Mouse (Mus musculus) stomach, embryonic 14.5 days (tissue): ENCODE measurements around the gene Lama2. TPM values are rescaled to one million over a fixed set of nuclear protein-coding genes. Genes with fewer than 3 reads are reported as not detected.

Experiments used
- ATAC-seq: fragments of 200-750 bp; cut with Nextera tagmentation; 2 replicates; pipeline ENCODE4 v1.8.0; 2017; ENCODE audit warnings: low read depth, moderate TSS enrichment; ENCODE audit not compliant: insufficient number of reproducible peaks, insufficient read depth, low FRiP score
- H3K27ac ChIP-seq: fragments of 300-500 bp; sonication (generic); 2 replicates; pipeline ENCODE4 v1.5.1; 2014; ENCODE audit warnings: mild to moderate bottlenecking, low read length, moderate library complexity, mixed read lengths
- H3K27me3 ChIP-seq: fragments of 300-500 bp; sonication (generic); 2 replicates; pipeline ENCODE4 v1.6.1; 2014; ENCODE audit warnings: low read length, control low read depth, mixed read lengths; ENCODE audit not compliant: control insufficient read depth, insufficient read depth
- H3K36me3 ChIP-seq: fragments of 300-500 bp; sonication (generic); 2 replicates; pipeline ENCODE4 v1.6.1; 2014; ENCODE audit warnings: mild to moderate bottlenecking, control low read depth, low read length, moderate library complexity, mixed read lengths; ENCODE audit not compliant: control insufficient read depth, insufficient read depth
- H3K4me1 ChIP-seq: fragments of 300-500 bp; sonication (generic); 2 replicates; pipeline ENCODE4 v1.6.1; 2014; ENCODE audit warnings: low read length, control low read depth, mixed read lengths; ENCODE audit not compliant: control insufficient read depth, insufficient read depth
- H3K4me2 ChIP-seq: fragments of 300-500 bp; sonication (generic); replicated peaks from 2 replicates; pipeline ENCODE4 v1.6.1; 2014; ENCODE audit warnings: low read depth, low read length, control low read depth
- H3K4me3 ChIP-seq: fragments of 300-500 bp; sonication (generic); 2 replicates; pipeline ENCODE4 v1.5.1; 2014; ENCODE audit warnings: low read depth, low read length, control low read depth
- H3K9ac ChIP-seq: fragments of 300-500 bp; sonication (generic); replicated peaks from 2 replicates; pipeline ENCODE4 v1.6.1; 2014; ENCODE audit warnings: low read depth, mild to moderate bottlenecking, control low read depth, low read length, moderate library complexity, mixed read lengths
- H3K9me3 ChIP-seq: fragments of 300-500 bp; sonication (generic); 2 replicates; pipeline ENCODE4 v1.6.1; 2016; ENCODE audit warnings: low read depth, low read length, control low read depth; ENCODE audit not compliant: control insufficient read depth
- WGBS: fragments of 180-500 bp; shearing (Covaris S2); extraction: QIAGEN DNeasy Blood & Tissue Kit; methylation state at CpG from one replicate; pipeline ENCODE4 v1.1.7; 2014; 5-methylcytosine and 5-hydroxymethylcytosine counted together
- polyA plus RNA-seq: library from polyadenylated mRNA; unstranded; fragments of >200 nt; fragmentation: Nextera tagmentation; extraction: Ambion mirVana; gene quantifications from 2 replicates; pipeline ENCODE4 v1.2.1, GENCODE M21; 2014

Lama2 gene
- polyA plus RNA-seq, 1 experiment from 2014 or later = 25.8 TPM

- no peak for ATAC-seq
- no peaks in the 10 kb centered on the region for H3K9me3 ChIP-seq
- no peaks in the 10 kb centered on the region for H3K27me3 ChIP-seq
- H3K9ac ChIP-seq = no peak overlapping the region
- no peak overlapping the region for H3K27ac ChIP-seq
- no peaks in the 10 kb centered on the region for H3K36me3 ChIP-seq
- H3K4me2 ChIP-seq = no peak overlapping the region
- H3K4me1 ChIP-seq = no peaks in the 10 kb centered on the region
- no peak overlapping the region for H3K4me3 ChIP-seq
- 41% methylated on average over 3 of the region's 3 CpGs for whole genome bisulfite sequencing
Observed at GRCm38 (mm10) chr10:27475540-27475939, 144.0 kb downstream of the Lama2 start.

GRCm38 (mm10) chr10:27468274-27468673 is 151.3 kb downstream of the Lama2 start:
- H3K4me2 ChIP-seq = no peak overlapping the region
- no peaks in the 10 kb centered on the region for H3K4me1 ChIP-seq
- WGBS = 93% methylated on average over 1 of the region's 1 CpGs
- no peaks in the 10 kb centered on the region for H3K9me3 ChIP-seq
- no peak overlapping the region for H3K4me3 ChIP-seq
- H3K27me3 ChIP-seq = no peaks in the 10 kb centered on the region
- no peak for ATAC-seq
- H3K27ac ChIP-seq = no peak overlapping the region
- H3K36me3 ChIP-seq = no peaks in the 10 kb centered on the region
- no peak overlapping the region for H3K9ac ChIP-seq

- ATAC-seq = no peak
- Histone ChIP-seq H3K36me3 (no peaks in the 10 kb centered on the region), H3K4me1 (no peaks in the 10 kb centered on the region), H3K4me3 (no peak overlapping the region), H3K4me2 (no peak overlapping the region), H3K27me3 (no peaks in the 10 kb centered on the region), H3K9me3 (no peaks in the 10 kb centered on the region), H3K27ac (no peak overlapping the region), H3K9ac (no peak overlapping the region)
- WGBS = 65% methylated on average over 5 of the region's 5 CpGs
Observed at GRCm38 (mm10) chr10:27413583-27414465, 205.7 kb downstream of the Lama2 start.

- Histone ChIP-seq H3K27ac (no peak overlapping the region), H3K36me3 (no peaks in the 10 kb centered on the region), H3K9ac (no peak overlapping the region), H3K4me3 (no peak overlapping the region), H3K4me2 (no peak overlapping the region), H3K4me1 (no peaks in the 10 kb centered on the region), H3K9me3 (no peaks in the 10 kb centered on the region), H3K27me3 (no peaks in the 10 kb centered on the region)
- 44% methylated on average over 1 of the region's 1 CpGs for WGBS
- no peak for ATAC-seq
Observed at GRCm38 (mm10) chr10:27390753-27391152, 228.8 kb downstream of the Lama2 start.

GRCm38 (mm10) chr10:27387531-27387930 is 232.0 kb downstream of the Lama2 start:
- Histone ChIP-seq H3K27ac (no peak overlapping the region), H3K27me3 (no peaks in the 10 kb centered on the region), H3K9me3 (no peaks in the 10 kb centered on the region), H3K4me3 (no peak overlapping the region), H3K4me1 (no peaks in the 10 kb centered on the region), H3K9ac (no peak overlapping the region), H3K4me2 (no peak overlapping the region), H3K36me3 (no peaks in the 10 kb centered on the region)
- 33% methylated on average over 1 of the region's 1 CpGs for WGBS
- ATAC-seq = no peak

- ATAC-seq = no peak
- H3K4me3 ChIP-seq = no peak overlapping the region
- H3K27me3 ChIP-seq = no peaks in the 10 kb centered on the region
- H3K4me1 ChIP-seq = no peaks in the 10 kb centered on the region
- WGBS = 86% methylated on average over 4 of the region's 4 CpGs
- H3K36me3 ChIP-seq = no peaks in the 10 kb centered on the region
- H3K9ac ChIP-seq = no peak overlapping the region
- no peak overlapping the region for H3K4me2 ChIP-seq
- no peaks in the 10 kb centered on the region for H3K9me3 ChIP-seq
- no peak overlapping the region for H3K27ac ChIP-seq
Observed at GRCm38 (mm10) chr10:27384636-27385035, 234.9 kb downstream of the Lama2 start.

- H3K36me3 ChIP-seq = no peaks in the 10 kb centered on the region
- no peak overlapping the region for H3K27ac ChIP-seq
- H3K4me3 ChIP-seq = no peak overlapping the region
- H3K4me1 ChIP-seq = no peaks in the 10 kb centered on the region
- no peak for ATAC-seq
- WGBS = 58% methylated on average over 2 of the region's 2 CpGs
- H3K4me2 ChIP-seq = no peak overlapping the region
- H3K27me3 ChIP-seq = no peaks in the 10 kb centered on the region
- H3K9ac ChIP-seq = no peak overlapping the region
- H3K9me3 ChIP-seq = no peaks in the 10 kb centered on the region
Observed at GRCm38 (mm10) chr10:27382887-27383609, 236.5 kb downstream of the Lama2 start.

GRCm38 (mm10) chr10:27378286-27378685 is 241.3 kb downstream of the Lama2 start:
- no peaks in the 10 kb centered on the region for H3K9me3 ChIP-seq
- H3K36me3 ChIP-seq = no peaks in the 10 kb centered on the region
- H3K4me2 ChIP-seq = no peak overlapping the region
- no peaks in the 10 kb centered on the region for H3K27me3 ChIP-seq
- WGBS = 36% methylated on average over 1 of the region's 1 CpGs
- ATAC-seq = no peak
- H3K9ac ChIP-seq = no peak overlapping the region
- H3K27ac ChIP-seq = no peak overlapping the region
- H3K4me3 ChIP-seq = no peak overlapping the region
- H3K4me1 ChIP-seq = no peaks in the 10 kb centered on the region
